Mouse (Mus musculus): ENCODE results near the gene Rbms3.

Gene Rbms3

GRCm38 (mm10) chr9:116813396-116813795, 816.3 kb downstream of the Rbms3 start:
- DNase-seq: no peak

GRCm38 (mm10) chr9:116809260-116809659, 820.5 kb downstream of the Rbms3 start:
- no peak for DNase-seq

- no peak for DNase-seq
Measured at GRCm38 (mm10) chr9:116808401-116808800, 821.3 kb downstream of the Rbms3 start.

DNA sequence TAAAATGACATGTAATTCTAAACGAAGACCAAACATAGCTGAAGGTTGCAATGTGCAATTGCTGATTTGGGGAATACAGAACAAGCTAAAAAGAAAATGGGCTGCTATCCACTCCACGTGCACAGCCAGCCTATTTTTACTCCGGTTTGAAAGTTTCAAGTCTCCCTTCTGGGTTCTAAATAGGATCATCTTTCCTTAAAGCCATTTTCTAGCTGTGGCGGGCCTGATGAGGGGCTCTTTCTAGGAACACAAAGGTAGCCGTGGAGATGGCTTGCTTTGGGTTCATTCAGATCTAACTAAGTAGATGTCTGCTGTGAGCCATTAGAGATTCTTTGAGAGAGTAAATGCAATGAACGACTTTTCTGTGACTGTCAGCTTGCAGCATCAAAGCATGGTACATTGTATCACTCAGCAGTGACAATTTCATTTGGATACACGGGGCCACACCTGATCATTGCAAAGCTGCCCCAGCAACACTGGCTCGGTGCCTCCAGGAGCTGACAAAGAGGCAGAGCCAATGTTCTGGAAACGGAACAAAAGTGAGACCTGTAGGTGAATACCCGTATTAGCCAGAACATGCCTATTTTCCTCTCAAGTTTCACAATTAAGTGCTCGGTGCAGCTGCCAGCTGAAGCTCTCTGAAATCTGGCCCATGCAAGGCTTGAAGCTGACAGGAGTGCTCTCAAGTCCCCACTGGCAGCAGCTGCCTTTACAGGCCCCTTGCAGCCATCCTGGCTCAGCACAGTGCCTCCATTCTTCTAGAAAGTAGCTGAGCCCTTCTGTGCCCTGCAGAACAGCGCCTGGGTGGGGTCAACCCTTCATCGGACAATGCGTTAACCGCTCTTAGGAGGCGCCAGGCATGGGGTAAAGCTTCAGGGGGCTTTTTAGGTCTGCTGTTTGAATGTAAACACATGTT, 822.3 kb downstream of the Rbms3 start:
- DNase-seq: no peak

DNA sequence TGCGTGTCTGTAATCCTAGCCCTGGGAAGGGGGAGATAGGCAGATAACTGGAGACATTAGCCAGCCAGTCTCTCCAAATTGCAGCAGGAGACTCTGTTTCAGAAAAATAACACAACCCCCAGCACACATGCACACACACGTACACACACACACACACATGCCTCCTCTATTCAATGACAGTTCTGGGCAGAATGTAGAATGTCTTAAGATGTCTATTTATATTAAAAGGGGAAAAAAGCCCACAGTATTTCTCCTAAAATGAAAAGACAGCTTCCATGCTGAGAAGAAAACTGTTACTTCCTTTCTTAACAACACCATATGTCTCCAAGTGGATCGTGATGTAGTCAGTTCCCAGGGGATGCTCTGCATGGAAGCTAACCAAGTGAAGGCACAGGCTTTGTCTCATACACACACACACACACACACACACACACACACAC, 826.4 kb downstream of the Rbms3 start:
- no peak for DNase-seq

GRCm38 (mm10) chr9:116802602-116803001, 827.1 kb downstream of the Rbms3 start:
- no peak for DNase-seq

- no peak for DNase-seq
Measured at GRCm38 (mm10) chr9:116795240-116795955, 834.3 kb downstream of the Rbms3 start.

GRCm38 (mm10) chr9:116791850-116792249, 837.9 kb downstream of the Rbms3 start:
- DNase-seq: no peak

- no peak for DNase-seq
Measured at GRCm38 (mm10) chr9:116786136-116787046, 843.3 kb downstream of the Rbms3 start.

DNA sequence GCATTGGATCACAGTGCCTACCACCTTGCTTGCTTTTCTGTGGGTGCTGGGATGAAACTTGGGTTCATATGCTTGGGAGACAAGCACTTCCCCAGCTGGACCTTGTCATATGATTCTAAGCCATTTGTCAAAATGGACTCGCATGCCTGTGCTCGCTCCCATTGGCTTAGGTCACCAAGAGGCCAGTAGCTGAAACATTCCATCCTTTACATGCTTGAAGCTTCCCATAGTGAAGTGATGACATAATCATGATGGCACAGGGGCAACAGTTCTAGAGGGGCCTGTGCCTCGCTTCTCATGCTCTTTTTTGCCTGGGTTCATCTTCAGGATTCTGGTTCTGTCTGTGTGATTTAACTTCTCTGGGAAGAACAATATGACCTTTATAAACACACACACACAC, 857.9 kb downstream of the Rbms3 start:
- no peak for DNase-seq

GRCm38 (mm10) chr9:116769358-116770054, 860.2 kb downstream of the Rbms3 start:
- no peak for DNase-seq

- no peak for DNase-seq
Measured at GRCm38 (mm10) chr9:116762395-116763025, 867.2 kb downstream of the Rbms3 start.

- no peak for DNase-seq
Measured at GRCm38 (mm10) chr9:116748857-116749584, 880.7 kb downstream of the Rbms3 start.

- no peak for DNase-seq
Measured at GRCm38 (mm10) chr9:116748346-116748745, 881.4 kb downstream of the Rbms3 start.

GRCm38 (mm10) chr9:116746871-116747270, 882.8 kb downstream of the Rbms3 start:
- DNase-seq: no peak

DNA sequence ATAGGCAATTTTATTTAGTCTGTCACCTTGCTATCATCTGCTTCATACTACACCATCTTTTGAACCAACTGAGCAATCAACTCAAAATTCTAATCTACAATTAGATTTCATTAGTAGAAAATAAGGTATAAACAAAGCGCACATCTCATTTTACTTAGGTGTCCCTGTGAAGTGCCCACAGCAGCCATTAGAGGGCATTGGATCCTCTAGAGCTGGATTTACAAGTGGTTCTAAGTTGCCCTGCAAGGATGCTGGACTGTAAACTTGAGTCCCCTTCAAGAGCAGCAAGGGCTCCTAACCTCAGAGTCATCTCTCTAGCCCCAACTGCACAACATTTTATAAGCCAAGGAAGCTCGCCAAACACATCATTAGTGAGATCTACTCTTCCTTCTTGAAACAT, 891.9 kb downstream of the Rbms3 start:
- no peak for DNase-seq

- DNase-seq: no peak
Measured at GRCm38 (mm10) chr9:116729172-116729571, 900.5 kb downstream of the Rbms3 start.

DNA sequence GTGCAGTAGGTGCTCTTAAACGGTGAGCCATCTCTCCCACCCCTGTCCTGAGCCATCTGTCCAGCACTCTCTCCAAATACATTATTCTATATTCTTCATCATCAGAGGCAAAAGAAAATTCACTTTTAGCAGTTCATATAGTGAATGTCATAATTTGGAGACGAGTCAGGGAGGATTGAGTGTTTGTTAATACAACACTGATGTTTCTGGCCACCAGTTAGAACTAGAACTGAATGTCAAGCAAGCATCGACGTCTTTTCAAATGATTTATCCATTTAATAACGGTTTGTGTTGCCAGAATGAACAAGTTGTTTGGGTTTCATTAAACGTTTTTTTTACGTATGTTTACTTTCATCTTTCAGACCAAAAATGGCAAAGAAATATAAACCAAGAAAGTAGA, 901.1 kb downstream of the Rbms3 start:
- no peak for DNase-seq

DNA sequence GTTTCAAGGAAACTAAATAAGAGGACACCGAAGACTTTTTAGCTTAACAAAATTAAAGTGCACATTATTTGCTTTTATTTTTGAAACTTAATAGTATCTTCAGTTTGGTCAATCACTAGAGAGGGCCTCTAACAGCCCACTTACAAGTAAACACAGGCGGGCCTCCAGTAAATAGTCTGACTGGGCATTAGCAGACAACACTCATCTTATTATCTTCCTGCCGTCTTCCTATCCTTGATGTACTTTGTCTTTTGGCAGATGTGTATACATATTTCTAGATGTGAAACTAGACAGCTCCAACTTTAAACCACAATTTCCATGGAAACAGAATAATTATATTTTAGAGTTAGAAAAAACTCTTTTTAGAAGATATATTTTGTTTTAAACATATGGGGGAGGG, 901.6 kb downstream of the Rbms3 start:
- DNase-seq: no peak

- DNase-seq: no peak
Measured at GRCm38 (mm10) chr9:116724581-116724980, 905.1 kb downstream of the Rbms3 start.

- DNase-seq: no peak
Measured at GRCm38 (mm10) chr9:116703119-116703518, 926.6 kb downstream of the Rbms3 start.

Measured in cerebellum, postnatal 36 days (tissue).